Mouse (Mus musculus) Patski (cell line): ENCODE measurements around the gene Kcnj10. TPM values are rescaled to one million over a fixed set of nuclear protein-coding genes. Genes with fewer than 3 reads are reported as not detected.
A peak's percentile ranks its signal among the peaks of the same experiment; 100 is the strongest.

Source experiments
- ATAC-seq: fragments of 100-300 bp; one replicate; pipeline ENCODE4 v1.8.0; 2021
- CTCF ChIA-PET: fragments of 350-600 bp; sonication (Branson Sonifier 250); formaldehyde crosslinking; loops from one replicate; lab custom pipeline; 2022; ENCODE audit warnings: inconsistent platforms; lab: Charles Lee
- POLR2A ChIA-PET: fragments of 350-600 bp; sonication (Branson Sonifier 250); formaldehyde crosslinking; loops from one replicate; lab custom pipeline; 2022; ENCODE audit warnings: antibody characterized with exemption, inconsistent platforms; lab: Charles Lee
- DNase-seq: peaks from one replicate; pipeline ENCODE4 v3.0.0-alpha.2; 2011; ENCODE audit warnings: low read depth, low spot score
- H3K27me3 ChIP-seq: fragments of 371-371 bp; one replicate; pipeline ENCODE4 v1.5.1; 2021
- CTCF ChIP-seq: fragments of 100-300 bp; IDR thresholded peaks from one replicate; pipeline ENCODE4 v1.5.1; 2021
- in situ Hi-C: fragments of 300-500 bp; cut with MboI; formaldehyde crosslinking; loops from 3 replicates; pipeline ENCODE4 v1.11.1; 2018; ENCODE audit warnings: low pct_unique_long_range_greater_than_20kb, mixed read lengths
- polyA plus RNA-seq: library from polyadenylated mRNA; unstranded; gene quantifications from one replicate; pipeline ENCODE4 v1.2.3, GENCODE M21; 2021

The Kcnj10 gene
- polyA plus RNA-seq, 1 experiment from 2014 or later = 0.04 TPM

DNA sequence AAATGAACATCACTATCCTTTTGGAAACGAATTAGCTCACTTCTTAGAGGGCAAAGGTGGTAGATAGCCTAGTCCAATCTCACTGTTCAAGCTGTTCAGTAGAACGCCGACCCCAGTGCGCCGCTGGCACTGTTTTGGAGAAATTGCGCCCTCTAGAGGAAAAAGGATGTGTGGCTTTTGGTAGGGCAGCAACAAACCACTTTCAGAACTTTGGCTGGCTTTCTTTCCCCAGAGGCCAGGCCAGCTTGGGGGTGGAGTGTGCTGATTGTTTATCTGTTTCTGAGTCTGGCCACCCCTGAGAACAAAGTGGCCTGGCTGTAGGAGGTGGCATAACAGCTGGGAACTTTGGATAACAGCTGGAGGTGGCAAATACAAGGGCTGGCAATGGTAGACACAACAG lies 23.7 kb downstream of the Kcnj10 start:
- H3K27me3 ChIP-seq = peaks cover 10% of the 10 kb centered on the region
- peak; percentile 89 for TF ChIP-seq CTCF
- in situ Hi-C loops = loop anchor here (5.0 kb wide), 1 partner anchor 37 kb away; the partner anchor contains the start of gene Kcnj9
- CTCF ChIA-PET = interaction anchor here (1.1 to 2.8 kb wide), 6 partner anchors 8 to 40 kb away, joined by 3 to 10 read pairs (median 4); no protein-coding TSS in a partner anchor
- ATAC-seq (peak; percentile 89), DNase-seq (no peak)
- POLR2A ChIA-PET = no interaction called here

DNA sequence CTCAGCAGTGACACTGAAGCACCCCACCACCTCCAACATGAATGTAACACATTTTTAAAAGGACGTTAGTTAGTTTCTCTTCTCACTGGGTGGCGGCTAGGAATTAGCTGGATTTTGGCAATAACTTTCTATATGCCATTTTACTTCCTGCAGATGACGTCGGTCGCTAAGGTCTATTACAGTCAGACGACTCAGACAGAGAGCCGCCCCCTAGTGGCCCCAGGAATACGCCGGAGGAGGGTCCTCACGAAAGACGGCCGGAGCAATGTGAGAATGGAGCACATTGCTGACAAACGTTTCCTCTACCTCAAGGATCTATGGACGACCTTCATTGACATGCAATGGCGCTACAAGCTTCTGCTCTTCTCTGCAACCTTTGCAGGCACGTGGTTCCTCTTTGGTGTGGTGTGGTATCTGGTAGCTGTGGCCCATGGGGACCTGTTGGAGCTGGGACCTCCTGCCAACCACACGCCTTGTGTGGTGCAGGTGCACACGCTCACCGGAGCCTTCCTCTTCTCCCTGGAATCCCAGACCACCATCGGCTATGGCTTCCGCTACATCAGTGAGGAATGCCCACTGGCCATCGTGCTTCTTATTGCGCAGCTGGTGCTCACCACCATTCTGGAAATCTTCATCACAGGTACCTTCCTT lies 27.9 kb downstream of the Kcnj10 start:
- in situ Hi-C loops = loop anchor here (5.0 kb wide), 1 partner anchor 42 kb away; the partner anchor contains the start of gene Kcnj9
- TF ChIP-seq CTCF = no peak
- DNase-seq (no peak), ATAC-seq (no peak)
- ChIA-PET CTCF (interaction anchor here (0.9 to 1.8 kb wide), 2 partner anchors 11 to 55 kb away, joined by 3 to 5 read pairs; no protein-coding TSS in a partner anchor), POLR2A (no interaction called here)
- no peaks in the 10 kb centered on the region for H3K27me3 ChIP-seq

GRCm38 (mm10) chr1:172376198-172376667 lies 35.2 kb downstream of the Kcnj10 start, which contains the start of gene Pigm:
Gene Pigm (plus strand): TSS chr1:172376546.
- in situ Hi-C loops = no loop called here
- POLR2A ChIA-PET = interaction anchor here (0.9 kb wide), 1 partner anchor 32 kb away, joined by 3 read pairs; no protein-coding TSS in a partner anchor

DNA sequence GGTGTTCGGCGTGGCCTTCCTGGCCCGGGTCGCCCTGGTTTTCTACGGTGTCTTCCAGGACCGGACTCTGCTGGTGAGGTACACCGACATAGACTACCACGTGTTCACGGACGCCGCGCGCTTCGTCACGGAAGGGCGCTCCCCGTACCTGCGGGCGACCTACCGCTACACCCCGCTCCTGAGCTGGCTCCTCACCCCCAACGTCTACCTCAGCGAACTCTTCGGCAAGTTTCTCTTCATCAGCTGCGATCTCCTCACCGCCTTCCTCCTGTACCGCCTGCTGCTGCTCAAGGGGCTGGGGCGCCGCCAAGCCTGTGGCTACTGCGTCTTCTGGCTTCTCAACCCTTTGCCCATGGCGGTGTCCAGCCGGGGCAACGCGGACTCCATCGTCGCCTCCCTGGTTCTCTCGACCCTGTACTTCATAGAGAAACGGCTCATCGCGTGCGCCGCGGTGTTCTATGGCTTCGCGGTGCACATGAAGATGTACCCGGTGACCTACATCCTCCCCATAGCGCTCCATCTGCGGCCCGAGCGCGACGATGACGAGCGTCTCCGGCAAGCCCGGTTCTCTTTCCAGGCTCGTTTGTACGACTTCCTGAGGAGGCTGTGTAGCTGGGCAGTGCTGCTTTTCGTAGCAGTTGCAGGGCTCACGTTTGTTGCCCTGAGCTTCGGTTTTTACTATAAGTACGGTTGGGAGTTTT lies 35.9 kb downstream of the Kcnj10 start:
- in situ Hi-C loops = no loop called here
- no peak for TF ChIP-seq CTCF
- POLR2A ChIA-PET = interaction anchor here (0.9 kb wide), 1 partner anchor 31 kb away, joined by 3 read pairs; no protein-coding TSS in a partner anchor
- CTCF ChIA-PET = no interaction called here
- DNase-seq (no peak), ATAC-seq (peak; percentile 18)
- no peaks in the 10 kb centered on the region for H3K27me3 ChIP-seq

More at GRCm38 (mm10) chr1:172376198-172376667, 35.2 kb downstream of the Kcnj10 start, which contains the start of gene Pigm:
- TF ChIP-seq CTCF = no peak
- CTCF ChIA-PET = no interaction called here
- DNase-seq = peak; percentile 91
- no peaks in the 10 kb centered on the region for H3K27me3 ChIP-seq
- ATAC-seq = peak; percentile 99

GRCm38 (mm10) chr1:172380066-172380465 lies 39.1 kb downstream of the Kcnj10 start:
- TF ChIP-seq CTCF = no peak
- ATAC-seq (no peak), DNase-seq (no peak)
- ChIA-PET POLR2A (no interaction called here), CTCF (interaction anchor here (1.7 to 2.7 kb wide), 2 partner anchors 12 to 29 kb away, joined by 3 to 7 read pairs; no protein-coding TSS in a partner anchor)
- in situ Hi-C loops = no loop called here
- no peaks in the 10 kb centered on the region for H3K27me3 ChIP-seq

- ChIA-PET CTCF (interaction anchor here (0.7 to 2.0 kb wide), 3 partner anchors 9 to 24 kb away, joined by 3 to 5 read pairs (median 3); no protein-coding TSS in a partner anchor), POLR2A (no interaction called here)
- no peak for ATAC-seq
- no peak for TF ChIP-seq CTCF
- no peak for DNase-seq
- H3K27me3 ChIP-seq = no peaks in the 10 kb centered on the region
- in situ Hi-C loops = no loop called here
These were observed 41.1 kb downstream of the Kcnj10 start for GRCm38 (mm10) chr1:172382090-172382489.

GRCm38 (mm10) chr1:172387246-172387645 lies 46.2 kb downstream of the Kcnj10 start:
- in situ Hi-C loops = no loop called here
- no peak for DNase-seq
- no peaks in the 10 kb centered on the region for H3K27me3 ChIP-seq
- TF ChIP-seq CTCF = no peak
- POLR2A ChIA-PET = no interaction called here
- CTCF ChIA-PET = no interaction called here
- ATAC-seq = no peak

- in situ Hi-C loops = no loop called here
- no peak for ATAC-seq
- ChIA-PET POLR2A (no interaction called here), CTCF (interaction anchor here (1.2 kb wide), 1 partner anchor 9 kb away, joined by 5 read pairs; no protein-coding TSS in a partner anchor)
- DNase-seq = no peak
- H3K27me3 ChIP-seq = peaks cover 5% of the 10 kb centered on the region
- TF ChIP-seq CTCF = no peak
These were observed 49.8 kb downstream of the Kcnj10 start for GRCm38 (mm10) chr1:172390769-172391168.

DNA sequence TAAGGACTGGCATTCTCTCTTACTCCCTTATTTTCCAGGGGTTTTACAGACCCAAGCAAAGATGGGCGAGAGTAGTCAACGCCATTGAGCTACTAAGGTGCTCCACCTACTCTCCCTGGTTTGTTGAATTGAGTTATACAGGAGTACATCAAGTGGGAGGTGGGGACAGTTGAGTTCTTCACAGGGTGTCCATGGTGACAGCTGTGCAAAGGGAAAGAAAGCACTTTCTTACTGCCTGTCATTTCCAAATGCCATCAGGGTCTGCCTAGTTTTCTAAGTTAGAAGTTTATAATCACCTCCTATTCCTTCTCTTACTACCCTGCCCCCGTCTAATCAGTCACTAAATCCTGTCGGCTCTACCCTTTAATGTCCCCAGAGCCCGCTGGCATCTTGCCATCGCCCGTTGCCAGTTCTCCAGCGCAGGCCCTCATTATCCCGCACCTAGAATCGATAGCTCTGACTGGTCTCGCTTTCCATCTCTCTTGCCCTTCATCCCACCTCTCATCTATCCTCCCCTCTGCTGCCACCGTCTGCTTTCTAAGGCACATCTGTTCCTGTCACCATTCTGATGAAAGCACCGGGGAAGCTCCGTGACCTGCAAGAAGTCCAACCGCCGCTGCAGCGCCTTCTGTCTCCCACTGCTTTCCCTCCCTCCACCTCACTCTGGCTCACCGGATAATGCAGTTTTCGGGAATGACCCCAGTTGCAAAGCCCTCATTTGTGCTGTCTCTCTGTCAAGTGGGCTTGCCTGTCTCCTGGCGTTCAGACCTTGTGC lies 51.0 kb downstream of the Kcnj10 start:
- peaks cover 5% of the 10 kb centered on the region for H3K27me3 ChIP-seq
- ChIA-PET POLR2A (no interaction called here), CTCF (interaction anchor here (0.9 to 1.0 kb wide), 2 partner anchors 12 to 17 kb away, joined by 3 to 4 read pairs; no protein-coding TSS in a partner anchor)
- TF ChIP-seq CTCF = no peak
- ATAC-seq = no peak
- DNase-seq = no peak
- in situ Hi-C loops = no loop called here
